In genomic region chr14:31564452-31565179, GRCm38 (mm10) we compare ENCODE assay signal across 9 mouse cellular contexts. TPM values are rescaled to one million over a fixed set of nuclear protein-coding genes. Genes with fewer than 3 reads are reported as not detected.
DNase-seq lines count a peak whose midpoint lies in the region; ATAC-seq and TF ChIP-seq lines count a peak whose summit lies in the region.
"Had no signal": no experiment of that assay in that cellular context is flagged by ENCODE, and none has a peak within 500 bp of the region (broad histone marks: within the 10 kb centered on the region; RNA-seq: fewer than 3 reads in every experiment).

No protein-coding gene starts in this region.

- no peak overlapping the region for H3K4me2 ChIP-seq in hindbrain, embryonic 16.5 days (ENCODE audit: low read length)
- H3K4me2 ChIP-seq in hindbrain, embryonic 13.5 days, result no peak overlapping the region
- no peak overlapping the region for H3K4me2 ChIP-seq in embryonic facial prominence, embryonic 14.5 days (ENCODE audit: low read depth, low read length)
- H3K4me2 ChIP-seq in intestine, embryonic 14.5 days (ENCODE audit: low read length), result 0 out of 2 replicates have a peak overlapping the region, but pooled peaks have one; percentile 3
- H3K4me2 ChIP-seq: embryonic facial prominence, embryonic 13.5 days had no signal

- no peaks in the 10 kb centered on the region for H3K36me3 ChIP-seq in hindbrain, embryonic 16.5 days (ENCODE audit: control insufficient read depth, insufficient read depth, low read length)
- H3K36me3 ChIP-seq in hindbrain, embryonic 13.5 days, result no peaks in the 10 kb centered on the region
- no peaks in the 10 kb centered on the region for H3K36me3 ChIP-seq in embryonic facial prominence, embryonic 14.5 days (ENCODE audit: control insufficient read depth, insufficient read depth, low read length)
- H3K36me3 ChIP-seq in intestine, embryonic 14.5 days (ENCODE audit: control insufficient read depth, insufficient read depth, low read length), result no peaks in the 10 kb centered on the region
- H3K36me3 ChIP-seq: embryonic facial prominence, embryonic 13.5 days had no signal

- 0 out of 2 replicates have a peak, but pooled peaks have one; percentile 30 for ATAC-seq in hindbrain, embryonic 16.5 days
- ATAC-seq in hindbrain, embryonic 13.5 days (ENCODE audit: low FRiP score), result no peak
- peak; percentile 74 for ATAC-seq in embryonic facial prominence, embryonic 14.5 days (ENCODE audit: low read depth)
- ATAC-seq in intestine, embryonic 14.5 days (replicated peaks; ENCODE audit: low FRiP score, low TSS enrichment, low read depth), result peak; percentile 34; the same call in 1 of the 2 replicates
- no peak for ATAC-seq in activated CD4-positive, CD25-positive, alpha-beta regulatory T cell, adult 4 months

- H3K4me3 ChIP-seq in hindbrain, embryonic 16.5 days (ENCODE audit: low read length), result no peak overlapping the region
- H3K4me3 ChIP-seq in hindbrain, embryonic 13.5 days, result no peak overlapping the region
- H3K4me3 ChIP-seq in embryonic facial prominence, embryonic 14.5 days (ENCODE audit: low read depth, low read length), result no peak overlapping the region
- H3K4me3 ChIP-seq in intestine, embryonic 14.5 days (ENCODE audit: low read depth, low read length), result no peak overlapping the region
- no peak overlapping the region for H3K4me3 ChIP-seq in lung, adult 2 months (replicated peaks; ENCODE audit: extremely low read depth, low read depth, low read length)
- H3K4me3 ChIP-seq: embryonic facial prominence, embryonic 13.5 days had no signal

- no peak overlapping the region for H3K9ac ChIP-seq in hindbrain, embryonic 16.5 days (ENCODE audit: low read depth, low read length)
- no peak overlapping the region for H3K9ac ChIP-seq in hindbrain, embryonic 13.5 days
- no peak overlapping the region for H3K9ac ChIP-seq in embryonic facial prominence, embryonic 14.5 days (ENCODE audit: low read depth, low read length)
- H3K9ac ChIP-seq in intestine, embryonic 14.5 days (ENCODE audit: low read length), result no peak overlapping the region
- H3K9ac ChIP-seq: embryonic facial prominence, embryonic 13.5 days had no signal

- H3K4me1 ChIP-seq in hindbrain, embryonic 16.5 days (ENCODE audit: control insufficient read depth, insufficient read depth, low read depth, low read length), result peaks cover 4% of the 10 kb centered on the region
- peaks cover 10% of the 10 kb centered on the region; the same call in 1 of the 2 replicates for H3K4me1 ChIP-seq in hindbrain, embryonic 13.5 days (replicated peaks)
- H3K4me1 ChIP-seq in embryonic facial prominence, embryonic 14.5 days (ENCODE audit: control insufficient read depth, insufficient read depth, low read length), result peaks cover 2% of the 10 kb centered on the region; the same call in 1 of the 2 replicates
- peaks cover 20% of the 10 kb centered on the region for H3K4me1 ChIP-seq in intestine, embryonic 14.5 days (replicated peaks; ENCODE audit: control insufficient read depth, insufficient read depth, low read length)
- no peaks in the 10 kb centered on the region for H3K4me1 ChIP-seq in lung, adult 2 months (ENCODE audit: control insufficient read depth, insufficient read depth, low read length)

- peak; percentile 81 for DNase-seq in embryonic facial prominence, embryonic 14.5 days (ENCODE audit: low spot score)
- DNase-seq in intestine, embryonic 14.5 days (ENCODE audit: low spot score), result peak; percentile 60
- DNase-seq in lung, adult 2 months, result peak; percentile 32
- DNase-seq in left cerebral cortex, adult 18-20 months (ENCODE audit: low spot score in 2 of 2), result no peak
- DNase-seq in right cerebral cortex, postnatal 14 days, result no peak

- H3K27me3 ChIP-seq in hindbrain, embryonic 16.5 days (replicated peaks; ENCODE audit: control insufficient read depth, insufficient read depth, low read length), result no peaks in the 10 kb centered on the region
- no peaks in the 10 kb centered on the region for H3K27me3 ChIP-seq in hindbrain, embryonic 13.5 days
- H3K27me3 ChIP-seq in embryonic facial prominence, embryonic 14.5 days (replicated peaks; ENCODE audit: control insufficient read depth, insufficient read depth, low read length), result no peaks in the 10 kb centered on the region
- no peaks in the 10 kb centered on the region for H3K27me3 ChIP-seq in intestine, embryonic 14.5 days (replicated peaks; ENCODE audit: control insufficient read depth, insufficient read depth, low read length)
- H3K27me3 ChIP-seq: embryonic facial prominence, embryonic 13.5 days had no signal

- no peak for TF ChIP-seq CTCF in lung, adult 2 months (IDR thresholded peaks at IDR 0.05; ENCODE audit: insufficient read depth, low read length)

- H3K27ac ChIP-seq in hindbrain, embryonic 16.5 days (ENCODE audit: low read depth, low read length), result no peak overlapping the region
- no peak overlapping the region for H3K27ac ChIP-seq in hindbrain, embryonic 13.5 days
- H3K27ac ChIP-seq in embryonic facial prominence, embryonic 14.5 days (replicated peaks; ENCODE audit: low read depth, low read length), result peak overlapping the region; percentile 42; the same call in 1 of the 2 replicates
- H3K27ac ChIP-seq in intestine, embryonic 14.5 days (ENCODE audit: low read depth), result peak overlapping the region; percentile 74
- H3K27ac ChIP-seq: embryonic facial prominence, embryonic 13.5 days had no signal

- 31% methylated on average over 6 of the region's 6 CpGs for WGBS in hindbrain, embryonic 16.5 days
- 46% methylated on average over 6 of the region's 6 CpGs for WGBS in hindbrain, embryonic 13.5 days
- 15% methylated on average over 6 of the region's 6 CpGs for WGBS in embryonic facial prominence, embryonic 14.5 days
- 13% methylated on average over 6 of the region's 6 CpGs for WGBS in intestine, embryonic 14.5 days
- 31% methylated on average over 6 of the region's 6 CpGs for WGBS in lung, adult 2 months

- no peak for TF ChIP-seq POLR2A in lung, adult 2 months (IDR thresholded peaks at IDR 0.05; ENCODE audit: borderline replicate concordance, extremely low read depth, low read depth, low read length)

- H3K9me3 ChIP-seq in hindbrain, embryonic 16.5 days (ENCODE audit: control insufficient read depth, low read length), result no peaks in the 10 kb centered on the region
- H3K9me3 ChIP-seq in hindbrain, embryonic 13.5 days, result no peaks in the 10 kb centered on the region
- H3K9me3 ChIP-seq in embryonic facial prominence, embryonic 14.5 days (ENCODE audit: control insufficient read depth, low read length), result no peaks in the 10 kb centered on the region
- no peaks in the 10 kb centered on the region for H3K9me3 ChIP-seq in intestine, embryonic 14.5 days (ENCODE audit: control insufficient read depth, low read length)
- H3K9me3 ChIP-seq: embryonic facial prominence, embryonic 13.5 days had no signal

RNA-seq across cellular contexts. Expression of gene Colq, which starts 26.5 kb away (rescaled TPM):
- 0.50 and 0.77 TPM in 2 replicates for polyA plus RNA-seq in hindbrain, embryonic 16.5 days (2015; fragmentation: Nextera tagmentation; extraction: Ambion mirVana)
- 0.19 and 0.34 TPM in 2 replicates for polyA plus RNA-seq in hindbrain, embryonic 13.5 days (2015; fragmentation: Nextera tagmentation; extraction: Ambion mirVana)
- 6.2 and 7.8 TPM in 2 replicates for polyA plus RNA-seq in embryonic facial prominence, embryonic 14.5 days (2014; fragmentation: Nextera tagmentation; extraction: Ambion mirVana)
- 0.42 and 0.69 TPM in 2 replicates for polyA plus RNA-seq in intestine, embryonic 14.5 days (2014; fragmentation: Nextera tagmentation; extraction: Ambion mirVana)
- 37.6 and 55.3 TPM in 2 replicates for polyA plus RNA-seq in lung, adult 2 months (2012; rRNA removed)
- polyA plus RNA-seq in activated CD4-positive, CD25-positive, alpha-beta regulatory T cell, adult 4 months (2017; shearing (Covaris generic)), result 1 to 10 TPM; 6.9 to 7.4 TPM
- total RNA-seq in left cerebral cortex, adult 18-20 months (2021), result under 1 TPM; 0.35 to 0.74 TPM

Comparison
In these comparisons a context has a peak if more than half of its experiments do, and no peak if none do; other contexts are left out.
1. ATAC-seq: peak in hindbrain, embryonic 16.5 days (single experiment), embryonic facial prominence, embryonic 14.5 days (single experiment) and intestine, embryonic 14.5 days (single experiment); none in hindbrain, embryonic 13.5 days (single experiment) and activated CD4-positive, CD25-positive, alpha-beta regulatory T cell, adult 4 months (single experiment).
2. H3K27ac ChIP-seq: peak in embryonic facial prominence, embryonic 14.5 days (single experiment) and intestine, embryonic 14.5 days (single experiment); none in hindbrain, embryonic 16.5 days (single experiment) and hindbrain, embryonic 13.5 days (single experiment).
3. DNase-seq: peak in embryonic facial prominence, embryonic 14.5 days (single experiment), intestine, embryonic 14.5 days (single experiment) and lung, adult 2 months (single experiment); none in left cerebral cortex, adult 18-20 months (0 of 2) and right cerebral cortex, postnatal 14 days (single experiment).